Mouse (Mus musculus) G1E-ER4 (cell line): Measurements from ENCODE around the gene Igsf9b. TPM values are rescaled to one million over a fixed set of nuclear protein-coding genes. Genes with fewer than 3 reads are reported as not detected.

Experiments used
- GATA1 ChIP-seq: IDR thresholded peaks from one replicate; pipeline ENCODE4 v1.8.0; 2012; ENCODE audit warnings: low read length, inconsistent platforms
- polyA plus RNA-seq: library from polyadenylated mRNA; stranded (reverse); fragments of >175 nt; gene quantifications from 2 replicates; pipeline ENCODE4 v1.2.3, GENCODE M21; 2012

The Igsf9b gene
- polyA plus RNA-seq, result not detected in 2 replicates

DNA sequence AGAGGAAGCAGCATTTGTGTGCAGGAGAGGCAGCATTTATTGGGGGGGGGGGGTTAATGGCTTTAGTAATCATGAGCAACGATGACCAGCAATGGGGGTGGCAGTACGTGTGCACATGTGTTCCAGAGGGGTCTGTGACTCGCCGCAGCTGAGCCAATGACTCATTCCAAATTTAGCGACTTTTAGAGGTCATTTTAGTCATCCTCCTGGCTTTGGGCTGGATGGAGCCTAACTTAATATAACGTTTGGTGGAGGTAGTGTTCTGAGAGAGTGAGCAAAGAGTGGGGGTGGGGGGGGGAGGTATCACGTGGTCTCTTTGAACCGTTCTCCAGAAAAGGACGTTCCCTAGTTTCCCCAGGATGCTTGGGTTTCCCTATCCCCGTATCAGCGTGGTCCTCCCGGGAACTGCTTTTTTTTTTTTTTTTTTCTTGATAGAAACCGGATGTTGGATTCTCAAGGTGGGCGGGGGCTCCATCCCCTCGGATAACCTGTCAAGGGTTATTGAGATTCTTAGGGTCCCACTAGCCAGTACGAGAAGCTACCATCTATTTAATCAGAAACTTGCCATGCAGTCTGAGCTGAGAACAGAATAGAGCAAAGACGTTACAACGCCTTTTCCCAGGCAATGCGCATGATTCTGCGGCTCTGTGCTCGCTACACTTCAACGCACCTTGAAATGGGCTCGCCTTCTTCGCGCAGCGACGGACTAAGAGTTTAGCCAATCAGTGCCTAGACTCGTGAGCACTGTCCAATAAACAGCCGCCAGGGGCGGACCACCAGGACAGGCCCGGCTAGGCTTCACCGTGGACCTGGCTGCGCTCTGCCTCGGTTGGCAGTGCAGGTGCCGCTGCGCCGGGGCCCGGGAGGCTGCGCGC is at the start of gene Igsf9b:
Gene Igsf9b, plus strand, starts transcription at position 794 of the 875 bp plus-strand sequence.
- TF ChIP-seq GATA1, result no peak

DNA sequence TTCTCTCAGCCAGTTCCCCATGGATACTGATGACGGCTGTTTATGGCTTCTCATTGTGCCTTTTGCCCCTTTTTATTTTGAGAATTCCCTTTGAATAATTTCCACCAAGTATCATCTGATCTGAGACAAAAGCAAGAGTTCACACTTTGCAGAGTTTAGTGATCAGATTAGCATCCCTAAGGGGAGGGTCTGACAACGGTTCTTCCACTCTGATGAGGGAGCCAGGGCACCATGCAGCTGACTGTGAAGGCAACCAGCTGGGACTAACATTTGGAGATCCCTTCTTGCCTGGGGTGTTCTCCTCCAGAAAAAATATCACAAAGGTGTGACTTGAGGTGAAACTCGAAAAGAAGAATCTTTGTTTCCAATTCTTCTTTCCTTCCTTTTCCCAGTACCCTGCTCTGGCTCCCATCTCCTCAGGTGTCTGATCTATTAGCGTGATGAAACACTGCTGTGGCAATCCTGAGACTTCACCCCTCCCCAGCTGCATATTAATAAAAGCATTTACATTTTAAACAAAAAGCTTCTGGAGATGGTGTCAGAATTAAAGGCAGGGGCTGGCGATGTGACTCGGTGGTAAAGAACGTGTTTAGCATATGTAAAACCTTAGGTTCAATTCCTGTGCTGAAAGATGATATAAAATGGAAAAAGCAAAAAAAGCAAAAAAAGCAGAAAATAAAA is 46.8 kb upstream of the Igsf9b start:
- no peak for TF ChIP-seq GATA1

DNA sequence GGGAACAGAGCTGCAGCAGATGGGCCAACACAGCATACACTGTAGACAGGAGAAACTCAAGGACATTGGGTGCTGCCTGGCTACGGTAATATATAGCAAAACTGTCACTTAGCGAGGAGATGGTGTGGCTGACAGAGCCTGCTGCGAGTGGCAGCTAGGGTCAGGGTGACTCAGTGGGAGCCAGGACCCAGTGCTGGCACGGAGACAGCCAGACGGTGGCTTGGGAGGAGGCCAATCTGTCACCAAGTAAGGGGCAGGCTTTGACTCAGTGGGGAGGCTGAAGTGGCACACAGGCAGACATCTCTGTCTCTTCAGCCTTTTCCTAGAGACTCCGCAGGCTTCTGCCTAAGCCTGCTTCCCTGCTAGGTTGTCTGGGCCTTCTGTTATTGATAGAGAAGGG is 42.5 kb upstream of the Igsf9b start:
- no peak for TF ChIP-seq GATA1

DNA sequence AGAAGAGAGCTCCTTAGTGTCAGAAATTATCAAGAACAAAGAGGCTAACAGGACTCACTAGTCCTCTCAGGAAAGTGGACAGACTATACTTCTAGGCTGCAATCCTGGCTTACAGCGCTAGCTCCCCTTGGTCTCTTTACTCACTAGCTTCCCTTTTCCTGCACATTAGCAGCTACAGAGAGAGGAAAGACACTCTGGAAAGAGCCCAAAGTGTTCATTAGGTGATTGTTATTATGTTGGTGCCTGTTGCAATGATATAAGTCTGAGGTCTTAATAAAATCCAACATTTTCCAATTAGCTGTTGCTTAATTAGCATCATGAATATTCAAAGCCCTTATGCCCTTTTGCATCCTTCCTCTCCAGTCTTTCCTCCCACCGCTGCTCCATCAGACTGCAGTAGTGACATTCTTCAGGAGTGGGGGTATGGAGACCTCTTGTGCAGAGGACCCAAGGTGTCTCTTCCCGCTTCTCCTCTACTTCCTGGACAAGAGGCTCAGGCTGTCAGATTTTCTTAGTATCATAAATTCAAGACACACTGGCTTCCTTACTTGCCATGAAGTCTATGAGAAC is 38.5 kb upstream of the Igsf9b start:
- no peak for TF ChIP-seq GATA1

DNA sequence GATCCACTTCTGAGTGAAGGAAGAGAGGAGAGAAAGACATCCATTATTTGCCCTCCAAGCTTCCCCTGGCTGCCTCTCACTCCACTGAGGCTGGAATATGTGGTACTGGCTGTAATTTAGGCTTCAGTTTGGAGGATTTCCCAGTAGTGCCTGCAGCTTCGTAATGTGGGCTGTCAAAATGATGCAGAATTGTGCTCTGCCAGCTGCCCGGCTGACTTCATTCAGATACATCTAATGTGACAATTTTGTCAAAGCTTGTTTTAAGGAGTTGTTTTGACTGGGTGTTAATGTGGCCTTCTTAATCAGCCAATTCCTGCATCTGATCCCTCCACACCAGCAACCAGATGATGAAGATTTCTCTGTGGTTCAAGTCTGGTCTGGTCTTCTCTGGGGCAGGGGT is 37.1 kb upstream of the Igsf9b start:
- TF ChIP-seq GATA1, result no peak

DNA sequence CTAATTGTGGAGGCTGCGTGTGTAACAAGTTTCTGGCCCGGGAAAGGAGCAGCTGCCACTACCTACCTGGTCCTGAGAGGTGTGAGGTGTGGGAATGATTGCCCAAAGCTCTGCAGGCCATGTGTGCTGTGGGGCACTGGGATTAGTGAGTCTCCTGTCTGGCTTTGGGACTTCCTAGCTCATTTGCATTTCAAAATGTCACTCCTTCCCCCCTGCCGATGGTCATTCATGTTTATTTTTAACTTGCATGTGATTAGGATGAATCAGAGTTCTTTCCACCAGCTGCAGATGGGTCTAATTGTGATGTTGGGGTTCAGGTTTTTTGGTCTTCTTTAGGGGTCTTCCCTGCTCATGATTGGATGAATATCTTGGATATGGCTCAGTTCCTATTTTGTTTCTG is 34.0 kb upstream of the Igsf9b start:
- TF ChIP-seq GATA1, result no peak

DNA sequence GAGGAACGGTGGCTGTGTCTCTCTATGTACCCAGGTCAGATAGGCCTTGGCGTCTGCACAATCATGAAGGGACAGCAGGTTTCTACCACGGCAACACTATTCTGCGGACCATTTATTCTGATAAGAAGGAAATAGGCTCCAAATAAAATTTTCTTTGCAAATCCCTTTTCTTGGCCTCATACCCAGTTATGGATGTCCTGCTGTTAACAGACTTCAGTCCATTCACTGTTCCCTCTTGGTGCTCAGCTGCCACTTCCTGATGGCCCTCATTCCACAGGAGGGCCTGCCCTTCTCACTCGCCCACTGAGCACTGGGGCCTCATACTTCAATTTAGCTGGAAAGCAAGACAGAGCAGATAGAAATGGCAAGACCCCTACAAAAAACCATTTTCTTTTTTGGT is 31.1 kb upstream of the Igsf9b start:
- no peak for TF ChIP-seq GATA1

DNA sequence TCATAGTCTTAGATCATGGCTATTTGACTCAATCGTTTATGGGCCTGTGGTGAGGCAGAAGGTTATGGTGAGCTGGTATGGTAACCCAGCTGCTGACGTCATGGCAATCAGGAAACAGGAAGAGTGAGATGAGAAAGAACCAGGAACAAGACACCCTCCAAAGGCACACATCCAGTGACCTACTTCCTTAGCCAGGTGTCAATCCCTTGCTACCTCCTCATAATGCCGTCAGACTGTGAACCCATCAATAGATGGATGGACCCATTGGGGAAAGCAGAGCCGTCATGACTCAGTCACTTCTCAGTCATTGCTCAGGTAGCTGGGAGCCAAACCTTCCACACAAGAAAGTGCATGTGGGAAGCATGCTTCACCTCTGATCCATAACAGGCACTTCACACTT is 30.5 kb upstream of the Igsf9b start:
- no peak for TF ChIP-seq GATA1

DNA sequence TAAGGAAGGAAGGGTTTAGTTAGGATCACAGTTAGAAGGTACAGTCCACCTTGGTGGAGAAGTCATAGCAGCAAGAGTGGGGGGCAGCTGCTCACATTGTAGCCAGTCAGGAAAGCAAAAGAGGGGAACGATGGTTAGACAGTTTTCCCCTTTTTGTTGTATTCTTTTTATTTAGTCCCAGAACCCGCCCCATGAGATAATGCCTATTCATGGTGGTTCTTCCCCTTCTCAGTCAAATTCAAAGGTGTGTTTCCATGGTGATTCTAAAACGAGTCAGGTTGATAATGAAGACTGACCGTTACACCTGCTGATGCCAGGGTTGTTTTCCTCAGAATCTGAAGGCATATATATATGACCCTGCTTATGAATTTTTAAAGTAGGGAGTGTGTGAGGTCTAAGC is 29.7 kb upstream of the Igsf9b start:
- TF ChIP-seq GATA1, result no peak

DNA sequence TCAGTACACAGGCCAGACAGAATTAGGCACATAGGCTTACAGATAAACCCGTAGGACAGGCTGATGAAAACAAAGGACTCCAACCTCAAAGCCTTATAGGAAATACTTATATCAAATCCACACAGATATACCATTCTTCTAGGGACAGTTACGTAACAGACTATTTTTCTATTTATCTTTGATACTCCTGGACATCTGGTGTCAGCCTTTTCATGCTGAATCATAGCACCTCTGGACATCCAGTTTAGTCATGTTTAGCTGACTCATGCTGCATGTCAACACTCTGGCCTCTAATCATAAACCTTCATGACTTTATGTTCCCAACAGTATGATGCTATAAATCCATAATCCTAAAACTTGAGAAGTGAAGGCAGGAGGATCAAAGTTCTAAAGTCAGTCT is 29.1 kb upstream of the Igsf9b start:
- no peak for TF ChIP-seq GATA1

DNA sequence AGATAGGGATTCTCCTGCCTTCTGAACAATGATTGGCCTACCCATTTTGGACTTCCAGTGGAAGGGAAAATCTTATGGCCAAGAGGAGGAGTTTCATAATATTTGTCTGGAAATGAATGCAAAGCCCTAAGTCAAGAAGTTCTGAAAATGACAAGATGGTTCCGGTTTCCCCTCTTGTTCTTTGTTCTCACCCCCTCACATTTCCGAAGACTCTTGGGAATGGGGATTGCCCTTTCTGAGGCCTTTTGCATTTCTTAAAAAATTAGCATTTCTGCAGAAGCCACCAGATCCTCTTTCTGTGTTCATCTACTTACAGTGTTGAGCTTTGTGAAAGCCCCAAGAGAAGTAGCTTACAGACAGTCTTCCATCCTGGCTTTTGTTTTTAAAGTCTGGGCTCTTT is 27.1 kb upstream of the Igsf9b start:
- no peak for TF ChIP-seq GATA1

DNA sequence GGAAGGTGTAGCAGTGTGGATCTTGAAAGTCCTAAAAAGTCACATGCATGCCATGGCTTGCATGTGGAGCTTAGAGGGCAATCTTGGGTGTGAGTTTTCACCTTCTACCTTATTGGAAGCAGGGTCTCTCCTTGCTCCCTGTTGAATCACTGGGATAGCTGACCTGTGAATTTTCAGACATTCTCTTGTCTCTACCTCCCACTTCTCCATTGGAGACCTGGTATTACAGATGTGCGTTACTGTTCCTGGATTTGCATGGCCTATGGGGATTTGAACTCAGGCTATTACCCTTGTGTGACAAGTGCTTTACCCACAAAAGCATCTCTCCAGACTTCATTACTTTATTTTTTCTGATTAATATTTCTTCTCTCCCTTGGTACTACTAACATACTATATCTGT is 26.1 kb upstream of the Igsf9b start:
- no peak for TF ChIP-seq GATA1

DNA sequence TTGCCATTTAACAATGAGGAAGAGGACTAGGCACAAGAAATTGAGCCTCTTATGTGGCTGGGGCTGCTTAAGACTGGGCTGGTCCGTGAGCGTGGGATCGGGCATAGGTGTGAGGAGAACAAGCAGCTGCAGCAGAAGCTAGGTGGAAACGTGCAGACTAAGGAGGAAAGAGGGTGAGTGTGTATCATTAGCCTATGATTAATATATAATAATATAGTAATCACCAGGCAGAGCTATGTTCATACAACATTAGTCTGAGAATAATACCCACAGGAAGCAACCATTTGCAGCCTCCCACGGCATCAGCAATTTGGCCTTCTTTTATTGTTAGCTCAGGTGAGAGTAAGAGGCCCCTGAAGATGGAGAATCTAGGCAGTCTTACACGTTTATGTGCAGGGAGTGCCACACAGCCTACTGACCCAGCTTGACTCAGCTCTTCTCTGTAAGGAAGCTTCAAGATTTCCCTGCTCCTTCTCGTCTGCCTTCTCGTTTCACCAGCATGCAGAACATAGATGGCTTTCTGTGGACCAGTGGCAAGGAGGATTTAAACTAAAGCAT is 22.6 kb upstream of the Igsf9b start:
- no peak for TF ChIP-seq GATA1

DNA sequence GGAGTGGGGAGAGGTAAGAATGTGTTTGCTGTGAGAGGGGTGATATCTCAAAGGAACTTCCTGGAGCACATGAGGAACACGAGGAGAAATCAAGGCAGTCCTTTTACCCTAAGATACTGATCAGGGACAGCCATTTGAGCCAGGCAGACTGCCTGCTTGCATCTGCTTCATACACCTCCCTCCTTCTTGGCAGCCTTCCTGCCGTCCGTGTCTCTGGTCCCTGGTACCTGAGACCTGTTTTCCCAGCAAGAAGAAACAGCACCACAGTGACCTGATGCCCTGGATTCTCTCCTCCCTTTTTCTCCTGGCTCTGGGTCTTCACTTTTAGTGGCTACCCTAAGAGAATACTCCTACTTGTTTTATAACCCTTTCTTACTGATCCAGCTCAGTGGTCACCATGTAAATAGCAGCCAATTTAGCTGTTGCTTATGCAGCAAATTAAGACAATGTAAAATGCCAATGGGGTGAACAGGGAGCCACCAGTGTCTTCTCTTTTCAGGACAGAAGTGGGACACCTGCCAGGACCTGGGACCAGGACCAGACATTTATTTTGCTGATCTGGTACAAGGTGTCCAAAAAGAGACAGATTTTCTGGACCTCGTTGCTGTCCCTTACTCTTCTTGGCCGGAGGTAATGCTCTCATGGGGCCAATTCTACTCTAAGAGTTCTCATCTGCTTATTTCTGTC is 21.5 kb upstream of the Igsf9b start:
- no peak for TF ChIP-seq GATA1

DNA sequence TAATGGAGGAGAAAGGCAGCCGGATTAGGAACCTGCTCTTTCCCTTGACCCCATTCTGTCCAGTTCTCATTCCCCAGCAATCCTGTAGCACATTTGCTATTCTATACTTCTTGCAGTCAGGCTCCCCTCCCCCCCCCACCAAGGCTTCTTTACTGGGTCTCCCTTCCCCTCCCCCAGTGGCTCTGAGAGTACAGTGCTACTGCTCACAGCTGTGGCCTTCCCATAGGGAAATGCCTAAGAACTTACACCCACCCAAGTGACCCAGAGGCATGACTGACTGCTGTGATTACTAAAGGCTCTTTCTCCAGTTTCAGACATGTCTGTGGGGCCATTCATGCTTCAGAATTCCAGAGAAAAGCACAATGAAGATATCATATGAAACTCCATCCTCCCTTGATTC is 20.0 kb upstream of the Igsf9b start:
- no peak for TF ChIP-seq GATA1

DNA sequence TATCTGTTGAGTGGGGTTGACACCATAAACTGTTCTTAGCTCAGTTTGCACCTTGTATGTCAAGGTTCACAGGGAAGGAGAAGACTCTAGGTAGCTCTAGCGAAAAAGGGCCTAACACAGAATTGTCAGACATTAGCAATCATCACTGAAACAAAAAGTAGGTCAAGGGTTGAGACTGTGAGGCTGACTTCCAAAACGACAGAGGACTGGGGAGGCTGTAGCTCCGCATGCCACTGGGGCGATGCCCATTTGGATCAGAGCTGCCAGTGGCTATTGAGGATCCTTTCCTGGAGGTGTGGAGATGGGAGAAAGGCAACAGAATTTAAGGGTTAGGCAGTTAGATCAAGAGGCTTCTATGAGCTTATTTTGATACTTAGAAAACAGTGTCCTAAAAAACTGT is 18.0 kb upstream of the Igsf9b start:
- no peak for TF ChIP-seq GATA1
